Mouse (Mus musculus) kidney, adult 18-20 months (tissue): ENCODE data around the gene Magi2.
"Not testable (repeated sequence)": the region's sequence is repeated elsewhere in the genome, so short reads cannot be mapped to it uniquely, and the experiment has no call there.

Source experiments
- DNase-seq: peaks from one replicate; pipeline ENCODE4 v3.0.0; 2021

Magi2 gene

GRCm38 (mm10) chr5:19465383-19465782, 238.5 kb downstream of the Magi2 start:
- no peak for DNase-seq

DNA sequence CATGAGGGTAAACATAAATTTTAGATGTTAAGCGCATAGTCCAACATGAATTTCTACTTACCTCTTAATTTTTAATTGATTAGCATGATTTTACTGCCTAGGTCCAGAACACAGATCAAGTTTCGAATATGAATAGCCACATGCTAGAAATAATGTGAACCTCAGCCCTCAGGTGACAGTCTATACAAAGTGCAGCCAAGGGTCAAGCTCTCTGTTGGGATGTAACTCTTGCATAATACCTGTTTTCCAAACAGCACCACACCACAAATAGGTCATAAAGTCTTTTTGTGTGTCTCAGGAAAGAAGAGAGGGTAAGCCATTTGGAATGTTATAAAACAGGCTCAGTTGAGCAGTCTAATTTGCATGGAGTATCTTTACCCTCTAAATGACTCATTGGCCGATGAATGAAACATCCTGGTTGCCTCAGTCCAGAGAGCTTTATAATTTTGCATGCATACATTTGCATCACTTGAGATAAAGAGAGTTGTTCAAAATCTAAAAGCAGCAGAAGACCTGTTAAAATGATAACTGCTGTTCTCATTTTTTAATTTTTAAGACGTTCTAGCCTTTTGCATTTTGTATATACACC, 246.1 kb downstream of the Magi2 start:
- no peak for DNase-seq

- DNase-seq = no peak
Observed at GRCm38 (mm10) chr5:19482981-19483380, 256.1 kb downstream of the Magi2 start.

DNA sequence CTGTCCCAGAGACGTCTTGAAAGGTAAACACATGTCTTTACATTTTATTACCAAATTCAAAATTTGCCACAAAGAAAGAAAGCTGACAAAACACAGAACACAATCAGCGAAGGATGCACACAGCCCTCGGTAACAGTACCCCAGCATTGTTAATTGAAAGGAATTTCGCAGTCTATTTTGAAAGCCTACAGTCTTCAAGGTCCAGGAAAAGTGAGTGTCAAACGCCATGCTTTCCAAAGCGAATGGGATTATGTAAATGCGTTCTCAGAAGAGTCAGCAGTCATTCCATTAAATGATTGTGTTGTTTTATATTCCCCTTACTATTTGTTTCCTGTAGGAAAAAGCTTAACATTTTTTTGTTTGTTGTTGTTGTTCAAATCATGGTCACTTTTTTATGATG, 261.1 kb downstream of the Magi2 start:
- DNase-seq = no peak

GRCm38 (mm10) chr5:19501005-19501404, 274.2 kb downstream of the Magi2 start:
- no peak for DNase-seq

GRCm38 (mm10) chr5:19522168-19522567, 295.3 kb downstream of the Magi2 start:
- DNase-seq = no peak

DNA sequence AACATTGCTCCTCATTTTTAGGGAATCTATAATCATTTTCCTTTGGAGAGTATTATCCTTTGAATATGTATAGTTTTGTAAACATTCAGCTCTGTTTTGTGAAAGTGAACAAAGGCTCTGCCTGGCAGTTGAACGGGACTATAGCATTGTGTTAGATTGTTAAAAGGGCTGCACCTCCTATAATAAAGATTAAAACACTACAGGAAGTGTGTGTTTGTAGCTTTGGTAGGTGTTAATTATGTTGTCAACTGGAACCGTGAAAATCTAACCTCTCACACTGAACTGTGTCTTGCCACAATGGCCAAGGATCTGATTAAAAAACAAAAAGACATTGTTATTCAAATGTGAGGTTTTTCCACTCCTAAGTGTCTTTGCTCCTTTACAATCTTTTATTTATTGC, 312.5 kb downstream of the Magi2 start:
- DNase-seq = no peak

DNA sequence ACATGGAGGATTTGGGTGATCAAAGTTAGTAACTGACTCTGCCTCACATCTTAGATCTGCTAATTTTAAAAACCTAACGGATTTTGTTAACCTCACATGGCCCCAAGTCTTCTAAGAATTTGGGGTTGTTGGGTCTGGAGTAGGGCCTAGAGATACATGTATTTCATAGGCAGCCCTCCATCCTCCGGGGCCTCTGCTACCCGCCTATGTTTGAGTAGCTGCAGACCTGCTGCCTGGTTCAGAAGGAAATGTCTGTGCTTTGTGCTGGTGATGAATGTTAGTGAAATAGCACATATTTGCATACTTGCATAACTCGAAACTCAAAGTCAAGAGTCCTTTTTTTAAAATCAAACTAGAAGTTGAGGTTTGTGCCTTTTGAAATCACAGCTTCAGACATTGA, 319.6 kb downstream of the Magi2 start:
- DNase-seq = no peak

- no peak for DNase-seq
Observed at GRCm38 (mm10) chr5:19546900-19547299, 320.1 kb downstream of the Magi2 start.

- DNase-seq = no peak
Observed at GRCm38 (mm10) chr5:19553510-19553909, 326.7 kb downstream of the Magi2 start.

- peak; percentile 10 for DNase-seq
Observed at GRCm38 (mm10) chr5:19565636-19566035, 338.8 kb downstream of the Magi2 start.

- not testable (repeated sequence) for DNase-seq
Observed at GRCm38 (mm10) chr5:19566136-19566535, 339.3 kb downstream of the Magi2 start.

- DNase-seq = no peak
Observed at GRCm38 (mm10) chr5:19607700-19608099, 380.9 kb downstream of the Magi2 start.

GRCm38 (mm10) chr5:19611788-19612187, 385.0 kb downstream of the Magi2 start:
- DNase-seq = no peak

GRCm38 (mm10) chr5:19621678-19622077, 394.8 kb downstream of the Magi2 start:
- DNase-seq = no peak

GRCm38 (mm10) chr5:19633976-19634375, 407.1 kb downstream of the Magi2 start:
- DNase-seq = no peak

DNA sequence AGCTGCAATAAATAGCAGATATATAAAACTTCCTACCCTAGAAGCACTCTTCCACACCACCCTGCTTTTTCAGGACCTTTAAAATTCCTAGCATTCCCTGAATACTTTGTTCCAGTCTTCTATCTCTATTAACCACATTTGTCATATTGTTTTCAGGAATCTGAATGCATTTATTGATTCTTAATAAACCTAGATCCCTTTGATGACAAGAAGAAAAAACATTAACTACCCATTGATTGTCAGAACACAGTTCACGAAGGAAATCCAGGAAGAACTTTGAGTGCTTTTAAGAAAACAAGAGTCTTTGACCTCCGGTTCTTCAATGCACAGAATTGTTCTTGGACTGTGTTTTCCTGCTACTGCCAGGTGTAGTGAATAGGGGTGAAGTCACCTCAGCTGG, 411.0 kb downstream of the Magi2 start:
- DNase-seq = no peak

DNA sequence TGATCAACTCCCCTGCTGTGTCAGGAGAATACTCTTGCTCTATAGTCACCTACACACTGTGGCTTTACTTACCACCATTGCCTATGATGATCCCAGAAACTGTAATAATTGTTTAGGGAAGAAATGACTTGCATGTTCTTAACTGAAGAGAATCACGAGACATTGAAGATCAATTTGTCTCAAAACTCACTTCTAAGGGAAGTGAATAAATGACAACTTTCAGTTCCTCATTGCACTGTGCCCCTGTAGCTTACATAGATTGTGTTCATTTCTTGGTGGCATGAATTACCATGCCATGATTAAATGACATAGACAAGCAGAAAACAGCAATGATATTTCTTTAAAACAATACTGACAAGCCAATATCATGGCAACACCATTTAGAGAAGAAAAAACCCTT, 429.1 kb downstream of the Magi2 start:
- DNase-seq = no peak

GRCm38 (mm10) chr5:19666416-19666815, 439.6 kb downstream of the Magi2 start:
- no peak for DNase-seq

- DNase-seq = no peak
Observed at GRCm38 (mm10) chr5:19717296-19717695, 490.5 kb downstream of the Magi2 start.

GRCm38 (mm10) chr5:19726277-19726676, 499.4 kb downstream of the Magi2 start:
- DNase-seq = no peak

GRCm38 (mm10) chr5:19745376-19745775, 518.5 kb downstream of the Magi2 start:
- no peak for DNase-seq

GRCm38 (mm10) chr5:19745916-19746315, 519.1 kb downstream of the Magi2 start:
- no peak for DNase-seq

- DNase-seq = no peak
Observed at GRCm38 (mm10) chr5:19746865-19747514, 520.2 kb downstream of the Magi2 start.

DNA sequence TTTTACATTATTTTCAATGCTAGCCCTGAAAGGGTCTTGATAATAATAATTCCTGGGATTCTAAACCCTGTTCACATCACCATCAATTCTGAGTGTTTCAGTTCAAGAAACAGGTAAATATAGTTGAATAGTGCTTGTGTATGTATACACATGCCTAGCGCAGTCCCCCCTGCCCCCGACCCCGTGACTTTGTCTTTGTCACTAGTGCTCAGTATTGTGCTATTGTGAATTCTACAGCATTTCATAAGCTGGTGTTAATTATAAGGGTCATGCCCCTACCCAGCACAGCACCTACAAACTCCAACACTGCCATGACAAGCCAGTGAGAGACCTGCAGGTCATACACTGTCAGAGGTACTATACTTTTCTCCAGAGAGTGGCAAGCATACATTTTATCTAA, 520.8 kb downstream of the Magi2 start:
- DNase-seq = no peak
